Mouse (Mus musculus) left cerebral cortex, adult 18-20 months (tissue): Measurements from ENCODE around the gene Vezf1. TPM values are rescaled to one million over a fixed set of nuclear protein-coding genes. Genes with fewer than 3 reads are reported as not detected.

Experiments used
- DNase-seq, 2 experiments: peaks; one replicate each; pipeline ENCODE4 v3.0.0; 2021 to 2022; ENCODE audit warnings: low spot score in 2 of 2, mixed read lengths in 1 of 2
- total RNA-seq, 2 experiments: library from RNA; stranded (reverse); gene quantifications; 2 replicates each; pipeline ENCODE4 v1.2.3; 2021

Vezf1 gene
- total RNA-seq, 2 experiments from 2014 or later = 28.1 to 29.4 TPM

- DNase-seq = no peak
Observed at GRCm38 (mm10) chr11:88097173-88097572, 29.1 kb downstream of the Vezf1 start.

GRCm38 (mm10) chr11:88098021-88098729 lies 30.1 kb downstream of the Vezf1 start, which contains the start of gene Cuedc1:
TSS of gene Cuedc1 (plus strand) at chr11:88098058.
- DNase-seq = no peak

- peak; percentile 71 to 81 for DNase-seq
Observed at GRCm38 (mm10) chr11:88098787-88099598, 30.9 kb downstream of the Vezf1 start.

GRCm38 (mm10) chr11:88099599-88100023 lies 31.5 kb downstream of the Vezf1 start:
- DNase-seq = peak; percentile 19 to 28

- no peak for DNase-seq
Observed at GRCm38 (mm10) chr11:88100170-88100569, 32.1 kb downstream of the Vezf1 start.

- DNase-seq = no peak
Observed at GRCm38 (mm10) chr11:88103214-88103941, 35.3 kb downstream of the Vezf1 start.

GRCm38 (mm10) chr11:88105494-88106291 lies 37.6 kb downstream of the Vezf1 start:
- DNase-seq = no peak

GRCm38 (mm10) chr11:88106292-88106554 lies 38.1 kb downstream of the Vezf1 start:
- DNase-seq = no peak

GRCm38 (mm10) chr11:88107365-88107764 lies 39.3 kb downstream of the Vezf1 start:
- DNase-seq = no peak

- DNase-seq = no peak
Observed at GRCm38 (mm10) chr11:88110031-88110594, 42.0 kb downstream of the Vezf1 start.

GRCm38 (mm10) chr11:88112078-88112477 lies 44.0 kb downstream of the Vezf1 start:
- no peak for DNase-seq

- no peak for DNase-seq
Observed at GRCm38 (mm10) chr11:88112677-88113333, 44.7 kb downstream of the Vezf1 start.

- no peak for DNase-seq
Observed at GRCm38 (mm10) chr11:88113543-88114271, 45.6 kb downstream of the Vezf1 start.

GRCm38 (mm10) chr11:88114871-88115301 lies 46.8 kb downstream of the Vezf1 start:
- DNase-seq = no peak

GRCm38 (mm10) chr11:88116568-88116967 lies 48.5 kb downstream of the Vezf1 start:
- no peak for DNase-seq

GRCm38 (mm10) chr11:88117356-88118090 lies 49.4 kb downstream of the Vezf1 start:
- DNase-seq = no peak

GRCm38 (mm10) chr11:88118091-88118440 lies 50.0 kb downstream of the Vezf1 start:
- no peak for DNase-seq

GRCm38 (mm10) chr11:88118817-88119642 lies 51.0 kb downstream of the Vezf1 start:
- DNase-seq = peak; percentile 25 to 47
